Mouse (Mus musculus) limb, embryonic 14.5 days (tissue): ENCODE results near the gene Dtnb. TPM values are rescaled to one million over a fixed set of nuclear protein-coding genes. Genes with fewer than 3 reads are reported as not detected.

ENCODE experiments used
- ATAC-seq: fragments of 200-750 bp; cut with Nextera tagmentation; 2 replicates; pipeline ENCODE4 v1.8.0; 2017; ENCODE audit warnings: low read depth, moderate number of reproducible peaks, moderate TSS enrichment; ENCODE audit not compliant: low FRiP score
- DNase-seq: peaks from one replicate; pipeline ENCODE4 v3.0.0-alpha.2; 2015; ENCODE audit warnings: low spot score
- H3K27ac ChIP-seq: fragments of 300-500 bp; sonication (generic); replicated peaks from 2 replicates; pipeline ENCODE4 v1.5.1; 2014; ENCODE audit warnings: low read depth, mild to moderate bottlenecking, low read length, moderate library complexity, mixed read lengths
- H3K27me3 ChIP-seq: fragments of 300-500 bp; sonication (generic); 2 replicates; pipeline ENCODE4 v1.6.1; 2014; ENCODE audit warnings: low read length, mixed read lengths; ENCODE audit not compliant: control insufficient read depth, insufficient read depth
- H3K36me3 ChIP-seq: fragments of 300-500 bp; sonication (generic); 2 replicates; pipeline ENCODE4 v1.6.1; 2014; ENCODE audit warnings: mild to moderate bottlenecking, low read length, moderate library complexity, mixed read lengths; ENCODE audit not compliant: control insufficient read depth, insufficient read depth
- H3K4me1 ChIP-seq: fragments of 300-500 bp; sonication (generic); 2 replicates; pipeline ENCODE4 v1.6.1; 2014; ENCODE audit warnings: antibody characterized with exemption, low read length, mixed read lengths; ENCODE audit not compliant: control insufficient read depth, insufficient read depth
- H3K4me2 ChIP-seq: fragments of 300-500 bp; sonication (generic); replicated peaks from 2 replicates; pipeline ENCODE4 v1.6.1; 2014; ENCODE audit warnings: low read depth, mild to moderate bottlenecking, low read length, moderate library complexity; ENCODE audit not compliant: severe bottlenecking
- H3K4me3 ChIP-seq: fragments of 300-500 bp; sonication (generic); replicated peaks from 2 replicates; pipeline ENCODE4 v1.5.1; 2014; ENCODE audit warnings: low read length
- H3K9ac ChIP-seq: fragments of 300-500 bp; sonication (generic); 2 replicates; pipeline ENCODE4 v1.6.1; 2014; ENCODE audit warnings: mild to moderate bottlenecking, low read depth, low read length, moderate library complexity; ENCODE audit not compliant: severe bottlenecking
- H3K9me3 ChIP-seq: fragments of 300-500 bp; sonication (generic); 2 replicates; pipeline ENCODE4 v1.6.1; 2016; ENCODE audit warnings: low read length; ENCODE audit not compliant: control insufficient read depth
- POLR2A ChIP-seq: fragments of 200-500 bp; IDR thresholded peaks from 2 replicates; pipeline ENCODE4 v1.8.0; 2012; ENCODE audit warnings: inconsistent platforms, mild to moderate bottlenecking, moderate library complexity, borderline replicate concordance; ENCODE audit not compliant: insufficient read depth, insufficient read length; ENCODE audit errors: extremely low read depth
- WGBS: fragments of 180-500 bp; shearing (Covaris S2); extraction: QIAGEN DNeasy Blood & Tissue Kit; methylation state at CpG from one replicate; pipeline ENCODE4 v1.1.7; 2014; 5-methylcytosine and 5-hydroxymethylcytosine counted together
- polyA plus RNA-seq, 2 experiments: library from polyadenylated mRNA; depleted of rRNA in 1 of 2; stranded (reverse) in 1 of 2; unstranded in 1 of 2; fragments of >200 nt; fragmentation: Nextera tagmentation in 1 of 2; extraction: Ambion mirVana in 1 of 2; gene quantifications; 2 replicates each; pipeline versions ENCODE4 v1.2.1 to v1.2.3; 2012 to 2014

Dtnb gene
- polyA plus RNA-seq, 2 experiments: 32.3 to 46.5 TPM

GRCm38 (mm10) chr12:3745432-3746105 lies 173.4 kb downstream of the Dtnb start:
- Histone ChIP-seq H3K9me3 (no peaks in the 10 kb centered on the region), H3K9ac (no peak overlapping the region), H3K4me3 (no peak overlapping the region), H3K36me3 (0 out of 2 replicates have a peak, but pooled peaks cover 6% of the 10 kb centered on the region), H3K27ac (no peak overlapping the region), H3K4me1 (no peaks in the 10 kb centered on the region), H3K27me3 (no peaks in the 10 kb centered on the region), H3K4me2 (no peak overlapping the region)
- no peak for ATAC-seq
- WGBS: 58% methylated on average over 7 of the region's 7 CpGs
- TF ChIP-seq POLR2A: no peak
- peak; percentile 25 for DNase-seq

DNA sequence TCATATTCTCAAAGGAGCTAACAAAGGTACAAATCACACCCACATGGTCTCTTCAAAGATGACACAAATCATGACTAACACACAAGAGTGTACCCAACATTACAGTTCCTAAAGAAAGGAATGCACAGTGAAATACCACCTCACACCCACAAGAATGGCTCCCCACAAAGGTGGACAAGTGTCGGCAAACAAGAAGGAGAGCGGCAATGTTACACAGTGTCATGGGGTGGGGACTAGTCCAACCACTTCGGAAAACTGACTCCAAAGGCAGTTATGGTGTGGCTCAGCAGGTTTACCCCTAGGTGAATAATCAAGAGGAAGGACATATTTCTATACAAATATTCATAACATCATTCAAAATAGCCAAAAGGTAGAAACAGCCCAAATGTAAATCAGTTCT lies 174.2 kb downstream of the Dtnb start:
- Histone ChIP-seq H3K9me3 (no peaks in the 10 kb centered on the region), H3K4me2 (no peak overlapping the region), H3K4me1 (no peaks in the 10 kb centered on the region), H3K9ac (no peak overlapping the region), H3K36me3 (0 out of 2 replicates have a peak, but pooled peaks cover 6% of the 10 kb centered on the region), H3K27me3 (no peaks in the 10 kb centered on the region), H3K4me3 (no peak overlapping the region), H3K27ac (no peak overlapping the region)
- DNase-seq (no peak), ATAC-seq (no peak)
- no peak for TF ChIP-seq POLR2A
- WGBS: 90% methylated on average over 3 of the region's 3 CpGs

DNA sequence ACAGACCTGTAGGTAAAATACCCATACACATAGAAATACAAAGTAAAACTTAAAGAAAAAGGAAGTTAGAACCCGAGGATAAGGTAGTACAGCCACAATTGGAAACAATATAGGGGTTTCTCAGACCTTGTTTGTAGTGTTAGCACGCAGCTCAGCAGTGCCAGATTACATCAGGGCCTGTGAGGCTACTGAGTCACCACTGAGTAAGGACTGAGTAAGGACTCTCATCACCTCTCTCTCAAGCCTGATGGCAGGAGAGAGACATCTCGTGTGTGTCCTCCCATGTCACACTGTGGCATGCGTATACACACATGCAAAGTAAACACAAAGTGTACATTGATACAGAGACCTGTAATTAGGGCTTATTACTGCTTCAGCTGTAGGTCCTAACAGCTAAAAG lies 175.4 kb downstream of the Dtnb start:
- no peak for DNase-seq
- Histone ChIP-seq H3K36me3 (peaks cover 16% of the 10 kb centered on the region), H3K4me2 (no peak overlapping the region), H3K9ac (no peak overlapping the region), H3K9me3 (no peaks in the 10 kb centered on the region), H3K27me3 (no peaks in the 10 kb centered on the region), H3K4me1 (no peaks in the 10 kb centered on the region), H3K27ac (no peak overlapping the region), H3K4me3 (no peak overlapping the region)
- 91% methylated on average over 4 of the region's 4 CpGs for WGBS
- TF ChIP-seq POLR2A: no peak
- ATAC-seq: no peak

DNA sequence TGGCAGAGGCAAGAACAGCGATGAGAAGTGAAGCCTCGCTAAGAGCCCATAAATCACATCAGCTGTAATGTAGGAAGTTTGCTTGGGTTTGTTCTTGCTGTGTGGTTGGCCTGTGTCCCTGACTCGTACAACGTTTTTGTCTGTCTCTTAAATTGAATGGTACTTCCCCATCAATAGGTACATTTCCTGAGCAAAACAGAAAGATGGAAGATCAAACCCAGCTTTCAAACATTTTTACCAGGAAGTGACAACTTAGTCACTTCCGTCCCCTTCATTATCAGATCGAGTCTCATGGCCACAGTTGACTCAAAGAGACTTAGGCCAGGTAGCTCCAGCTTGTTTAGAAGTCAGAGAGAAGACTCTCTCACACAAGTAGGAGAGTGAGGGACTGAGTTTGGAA lies 183.3 kb downstream of the Dtnb start:
- Histone ChIP-seq H3K36me3 (peaks cover 20% of the 10 kb centered on the region), H3K9ac (no peak overlapping the region), H3K4me1 (no peaks in the 10 kb centered on the region), H3K9me3 (no peaks in the 10 kb centered on the region), H3K4me3 (no peak overlapping the region), H3K27me3 (no peaks in the 10 kb centered on the region), H3K27ac (no peak overlapping the region), H3K4me2 (no peak overlapping the region)
- 79% methylated on average over 6 of the region's 6 CpGs for WGBS
- TF ChIP-seq POLR2A: no peak
- ATAC-seq: no peak
- no peak for DNase-seq

GRCm38 (mm10) chr12:3756216-3756615 lies 184.0 kb downstream of the Dtnb start:
- H3K27me3 ChIP-seq: no peaks in the 10 kb centered on the region
- H3K27ac ChIP-seq: no peak overlapping the region
- no peak overlapping the region for H3K9ac ChIP-seq
- H3K4me3 ChIP-seq: no peak overlapping the region
- WGBS: 99% methylated on average over 3 of the region's 3 CpGs
- ATAC-seq (no peak), DNase-seq (no peak)
- H3K9me3 ChIP-seq: no peaks in the 10 kb centered on the region
- no peaks in the 10 kb centered on the region for H3K4me1 ChIP-seq
- peaks cover 20% of the 10 kb centered on the region for H3K36me3 ChIP-seq
- TF ChIP-seq POLR2A: no peak
- no peak overlapping the region for H3K4me2 ChIP-seq

DNA sequence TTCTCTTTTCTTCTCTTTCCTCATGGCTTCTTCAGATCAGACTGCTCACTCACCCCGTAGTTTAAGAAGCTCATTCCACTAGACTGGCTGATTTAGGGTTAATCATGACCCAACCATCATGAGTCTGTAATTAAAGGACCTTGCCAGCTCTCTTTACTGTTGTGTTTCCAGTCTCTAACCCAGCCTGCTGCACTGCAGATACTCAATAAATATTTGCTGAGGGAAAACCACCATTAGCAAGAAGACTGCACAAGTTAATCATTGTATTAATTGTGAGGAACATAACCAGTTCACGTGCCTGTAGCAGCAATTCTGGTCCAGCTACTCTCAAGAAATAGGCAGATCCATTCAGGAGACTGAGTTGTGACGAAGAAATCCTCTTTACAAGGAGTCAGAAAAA lies 185.9 kb downstream of the Dtnb start:
- no peak overlapping the region for H3K27ac ChIP-seq
- H3K27me3 ChIP-seq: no peaks in the 10 kb centered on the region
- 79% methylated on average over 3 of the region's 3 CpGs for WGBS
- TF ChIP-seq POLR2A: no peak
- H3K4me3 ChIP-seq: no peak overlapping the region
- no peak overlapping the region for H3K4me2 ChIP-seq
- H3K4me1 ChIP-seq: no peaks in the 10 kb centered on the region
- ATAC-seq (no peak), DNase-seq (no peak)
- H3K9ac ChIP-seq: no peak overlapping the region
- H3K9me3 ChIP-seq: no peaks in the 10 kb centered on the region
- H3K36me3 ChIP-seq: peaks cover 7% of the 10 kb centered on the region
